Mouse (Mus musculus): ENCODE measurements around the gene Kcnk12. TPM values are rescaled to one million over a fixed set of nuclear protein-coding genes. Genes with fewer than 3 reads are reported as not detected.

The Kcnk12 gene
- polyA plus RNA-seq, 1 experiment from 2014 or later, result 0.32 TPM

- Histone ChIP-seq H3K9ac (no peak overlapping the region), H3K9me3 (no peaks in the 10 kb centered on the region), H3K4me1 (no peaks in the 10 kb centered on the region), H3K27me3 (replicated peaks) (no peaks in the 10 kb centered on the region), H3K36me3 (no peaks in the 10 kb centered on the region), H3K4me3 (no peak overlapping the region), H3K27ac (no peak overlapping the region), H3K4me2 (replicated peaks) (no peak overlapping the region)
- WGBS, result 70% methylated on average over 14 of the region's 14 CpGs
- ATAC-seq (ENCODE audit: low FRiP score, low read depth), result no peak
Observed at GRCm38 (mm10) chr17:87784141-87784831, 13.5 kb downstream of the Kcnk12 start.

GRCm38 (mm10) chr17:87781244-87781643, 16.6 kb downstream of the Kcnk12 start:
- Histone ChIP-seq H3K9ac (no peak overlapping the region), H3K27ac (no peak overlapping the region), H3K4me2 (replicated peaks) (no peak overlapping the region), H3K36me3 (no peaks in the 10 kb centered on the region), H3K4me3 (no peak overlapping the region), H3K9me3 (no peaks in the 10 kb centered on the region), H3K27me3 (replicated peaks) (no peaks in the 10 kb centered on the region), H3K4me1 (no peaks in the 10 kb centered on the region)
- 93% methylated on average over 5 of the region's 5 CpGs for WGBS
- ATAC-seq (ENCODE audit: low FRiP score, low read depth), result no peak

- H3K27ac ChIP-seq, result no peak overlapping the region
- no peaks in the 10 kb centered on the region for H3K4me1 ChIP-seq
- H3K36me3 ChIP-seq, result no peaks in the 10 kb centered on the region
- H3K4me3 ChIP-seq, result no peak overlapping the region
- no peak for ATAC-seq (ENCODE audit: low FRiP score, low read depth)
- no peak overlapping the region for H3K4me2 ChIP-seq (replicated peaks)
- no peaks in the 10 kb centered on the region for H3K27me3 ChIP-seq (replicated peaks)
- H3K9me3 ChIP-seq, result no peaks in the 10 kb centered on the region
- no peak overlapping the region for H3K9ac ChIP-seq
- 50% methylated on average over 2 of the region's 2 CpGs for WGBS
Observed at GRCm38 (mm10) chr17:87780164-87780563, 17.6 kb downstream of the Kcnk12 start.

- Histone ChIP-seq H3K36me3 (no peaks in the 10 kb centered on the region), H3K4me2 (replicated peaks) (no peak overlapping the region), H3K4me3 (no peak overlapping the region), H3K27ac (no peak overlapping the region), H3K4me1 (no peaks in the 10 kb centered on the region), H3K9me3 (no peaks in the 10 kb centered on the region), H3K27me3 (replicated peaks) (no peaks in the 10 kb centered on the region), H3K9ac (no peak overlapping the region)
- WGBS, result 83% methylated on average over 8 of the region's 8 CpGs
- ATAC-seq (ENCODE audit: low FRiP score, low read depth), result no peak
Observed at GRCm38 (mm10) chr17:87774982-87775381, 22.8 kb downstream of the Kcnk12 start.

GRCm38 (mm10) chr17:87773175-87773574, 24.6 kb downstream of the Kcnk12 start:
- 88% methylated on average over 3 of the region's 3 CpGs for WGBS
- H3K36me3 ChIP-seq, result no peaks in the 10 kb centered on the region
- H3K27me3 ChIP-seq (replicated peaks), result no peaks in the 10 kb centered on the region
- no peak overlapping the region for H3K4me3 ChIP-seq
- H3K4me2 ChIP-seq (replicated peaks), result no peak overlapping the region
- no peaks in the 10 kb centered on the region for H3K4me1 ChIP-seq
- no peak for ATAC-seq (ENCODE audit: low FRiP score, low read depth)
- H3K27ac ChIP-seq, result no peak overlapping the region
- no peak overlapping the region for H3K9ac ChIP-seq
- H3K9me3 ChIP-seq, result no peaks in the 10 kb centered on the region

GRCm38 (mm10) chr17:87770766-87771165, 27.0 kb downstream of the Kcnk12 start:
- H3K4me3 ChIP-seq, result no peak overlapping the region
- no peaks in the 10 kb centered on the region for H3K4me1 ChIP-seq
- no peaks in the 10 kb centered on the region for H3K9me3 ChIP-seq
- ATAC-seq (ENCODE audit: low FRiP score, low read depth), result no peak
- H3K9ac ChIP-seq, result no peak overlapping the region
- H3K36me3 ChIP-seq, result no peaks in the 10 kb centered on the region
- H3K27me3 ChIP-seq (replicated peaks), result no peaks in the 10 kb centered on the region
- H3K4me2 ChIP-seq (replicated peaks), result no peak overlapping the region
- 55% methylated on average over 5 of the region's 5 CpGs for WGBS
- H3K27ac ChIP-seq, result no peak overlapping the region

GRCm38 (mm10) chr17:87766888-87767287, 30.9 kb downstream of the Kcnk12 start:
- H3K4me1 ChIP-seq, result no peaks in the 10 kb centered on the region
- H3K9me3 ChIP-seq, result no peaks in the 10 kb centered on the region
- ATAC-seq (ENCODE audit: low FRiP score, low read depth), result no peak
- H3K36me3 ChIP-seq, result no peaks in the 10 kb centered on the region
- no peak overlapping the region for H3K4me2 ChIP-seq (replicated peaks)
- WGBS, result 87% methylated on average over 6 of the region's 6 CpGs
- H3K4me3 ChIP-seq, result no peak overlapping the region
- no peaks in the 10 kb centered on the region for H3K27me3 ChIP-seq (replicated peaks)
- H3K27ac ChIP-seq, result no peak overlapping the region
- H3K9ac ChIP-seq, result no peak overlapping the region

GRCm38 (mm10) chr17:87765031-87765430, 32.8 kb downstream of the Kcnk12 start:
- Histone ChIP-seq H3K9ac (no peak overlapping the region), H3K4me1 (no peaks in the 10 kb centered on the region), H3K9me3 (no peaks in the 10 kb centered on the region), H3K4me2 (replicated peaks) (no peak overlapping the region), H3K4me3 (no peak overlapping the region), H3K27ac (no peak overlapping the region), H3K36me3 (no peaks in the 10 kb centered on the region), H3K27me3 (replicated peaks) (no peaks in the 10 kb centered on the region)
- no peak for ATAC-seq (ENCODE audit: low FRiP score, low read depth)
- 94% methylated on average over 11 of the region's 11 CpGs for WGBS

- Histone ChIP-seq H3K4me2 (replicated peaks) (no peak overlapping the region), H3K27ac (no peak overlapping the region), H3K4me1 (no peaks in the 10 kb centered on the region), H3K4me3 (no peak overlapping the region), H3K36me3 (no peaks in the 10 kb centered on the region), H3K27me3 (replicated peaks) (no peaks in the 10 kb centered on the region), H3K9me3 (no peaks in the 10 kb centered on the region), H3K9ac (no peak overlapping the region)
- 57% methylated on average over 7 of the region's 7 CpGs for WGBS
- ATAC-seq (ENCODE audit: low FRiP score, low read depth), result no peak
Observed at GRCm38 (mm10) chr17:87763146-87763545, 34.6 kb downstream of the Kcnk12 start.

- no peaks in the 10 kb centered on the region for H3K27me3 ChIP-seq (replicated peaks)
- H3K4me3 ChIP-seq, result no peak overlapping the region
- 88% methylated on average over 4 of the region's 4 CpGs for WGBS
- H3K36me3 ChIP-seq, result no peaks in the 10 kb centered on the region
- no peak for ATAC-seq (ENCODE audit: low FRiP score, low read depth)
- no peak overlapping the region for H3K27ac ChIP-seq
- no peaks in the 10 kb centered on the region for H3K9me3 ChIP-seq
- H3K4me2 ChIP-seq (replicated peaks), result no peak overlapping the region
- no peak overlapping the region for H3K9ac ChIP-seq
- H3K4me1 ChIP-seq, result no peaks in the 10 kb centered on the region
Observed at GRCm38 (mm10) chr17:87760315-87760714, 37.5 kb downstream of the Kcnk12 start.

- Histone ChIP-seq H3K4me3 (peak overlapping the region; percentile 54), H3K27ac (no peak overlapping the region), H3K4me1 (peaks cover 15% of the 10 kb centered on the region), H3K9ac (peak overlapping the region; percentile 54), H3K36me3 (no peaks in the 10 kb centered on the region), H3K9me3 (no peaks in the 10 kb centered on the region), H3K4me2 (replicated peaks) (peak overlapping the region; percentile 92), H3K27me3 (replicated peaks) (peaks cover 47% of the 10 kb centered on the region)
- 3% methylated on average over 101 of the region's 101 CpGs for WGBS
- peak; percentile 87 for ATAC-seq (ENCODE audit: low FRiP score, low read depth)
Observed at GRCm38 (mm10) chr17:87745926-87746888, 51.6 kb downstream of the Kcnk12 start.

All from neural tube, embryonic 12.5 days (tissue).